Mouse (Mus musculus) lung, embryonic 15.5 days (tissue): Measurements from ENCODE around the gene Psg16. TPM values are rescaled to one million over a fixed set of nuclear protein-coding genes. Genes with fewer than 3 reads are reported as not detected.
"Not testable (repeated sequence)": the region's sequence is repeated elsewhere in the genome, so short reads cannot be mapped to it uniquely, and the experiment has no call there.

Experiments
- ATAC-seq: fragments of 200-750 bp; cut with Nextera tagmentation; 2 replicates; pipeline ENCODE4 v1.8.0; 2017; ENCODE audit warnings: moderate number of reproducible peaks, borderline replicate concordance; ENCODE audit not compliant: low FRiP score, low TSS enrichment; ENCODE audit errors: extremely low read depth
- H3K27ac ChIP-seq: fragments of 300-500 bp; sonication (generic); 2 replicates; pipeline ENCODE4 v1.5.1; 2015; ENCODE audit warnings: moderate library complexity, mild to moderate bottlenecking, inconsistent platforms
- H3K27me3 ChIP-seq: fragments of 300-500 bp; sonication (generic); 2 replicates; pipeline ENCODE4 v1.6.1; 2015; ENCODE audit warnings: inconsistent platforms
- H3K36me3 ChIP-seq: fragments of 300-500 bp; sonication (generic); 2 replicates; pipeline ENCODE4 v1.6.1; 2015; ENCODE audit warnings: inconsistent platforms
- H3K4me1 ChIP-seq: fragments of 300-500 bp; sonication (generic); 2 replicates; pipeline ENCODE4 v1.6.1; 2015; ENCODE audit warnings: inconsistent platforms
- H3K4me2 ChIP-seq: fragments of 300-500 bp; sonication (generic); 2 replicates; pipeline ENCODE4 v1.6.1; 2015; ENCODE audit warnings: inconsistent platforms, mild to moderate bottlenecking, moderate library complexity
- H3K4me3 ChIP-seq: fragments of 300-500 bp; sonication (generic); 2 replicates; pipeline ENCODE4 v1.5.1; 2015; ENCODE audit warnings: mild to moderate bottlenecking, inconsistent platforms
- H3K9ac ChIP-seq: fragments of 300-500 bp; sonication (generic); 2 replicates; pipeline ENCODE4 v1.6.1; 2015; ENCODE audit warnings: inconsistent platforms
- H3K9me3 ChIP-seq: fragments of 300-500 bp; sonication (generic); 2 replicates; pipeline ENCODE4 v1.6.1; 2016; ENCODE audit warnings: inconsistent platforms
- WGBS: fragments of 180-500 bp; shearing (Covaris S2); methylation state at CpG from one replicate; pipeline ENCODE4 v1.1.7; 2015; 5-methylcytosine and 5-hydroxymethylcytosine counted together
- polyA plus RNA-seq: library from polyadenylated mRNA; unstranded; fragments of >200 nt; fragmentation: Nextera tagmentation; extraction: Ambion mirVana; gene quantifications from 2 replicates; pipeline ENCODE4 v1.2.1, GENCODE M21; 2015

The Psg16 gene
- polyA plus RNA-seq, 1 experiment from 2014 or later, result 0.19 TPM

- peak overlapping the region; percentile 35 for H3K9ac ChIP-seq
- H3K4me1 ChIP-seq, result peaks cover 58% of the 10 kb centered on the region
- no peaks in the 10 kb centered on the region for H3K9me3 ChIP-seq
- 2% methylated on average over 16 of the region's 16 CpGs for WGBS
- H3K27ac ChIP-seq, result peak overlapping the region; percentile 100
- H3K36me3 ChIP-seq, result peaks cover 20% of the 10 kb centered on the region
- H3K27me3 ChIP-seq, result no peaks in the 10 kb centered on the region
- peak; percentile 85 for ATAC-seq
- peak overlapping the region; percentile 23 for H3K4me3 ChIP-seq
- peak overlapping the region; percentile 63 for H3K4me2 ChIP-seq
Measured at GRCm38 (mm10) chr7:17058071-17058689, 15.7 kb upstream of the Psg16 start.

DNA sequence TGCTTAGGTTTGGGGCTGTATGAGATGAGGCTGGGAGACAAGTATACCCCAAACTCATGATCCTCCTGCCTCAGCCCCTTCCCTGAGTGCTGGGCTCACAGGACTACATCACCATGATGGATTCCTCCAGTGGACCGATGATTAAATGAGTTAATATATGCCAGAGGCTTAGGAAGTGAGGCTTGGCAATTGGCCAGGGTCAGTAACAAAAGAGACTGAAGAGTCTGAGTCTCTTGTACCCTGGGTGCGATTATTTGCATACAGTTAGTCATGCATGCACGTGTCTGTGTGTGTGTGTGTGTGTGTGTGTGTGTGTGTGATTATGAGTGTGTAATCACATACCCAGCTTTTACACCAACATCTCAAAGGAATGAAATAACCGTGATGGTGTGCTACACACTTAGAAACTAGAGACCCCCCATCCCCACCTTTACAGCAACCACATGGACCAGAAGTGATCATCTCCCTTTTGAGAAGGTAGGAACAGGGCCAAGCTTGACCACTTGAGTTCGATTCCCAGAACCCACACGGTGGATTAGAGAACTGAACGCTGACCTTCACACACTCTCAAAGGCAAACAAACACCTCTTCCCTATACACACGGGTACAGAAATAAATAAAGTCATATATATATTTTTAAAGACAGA is 14.9 kb upstream of the Psg16 start:
- Histone ChIP-seq H3K27me3 (no peaks in the 10 kb centered on the region), H3K36me3 (peaks cover 13% of the 10 kb centered on the region), H3K4me3 (peak overlapping the region; percentile 76), H3K9me3 (no peaks in the 10 kb centered on the region), H3K27ac (peak overlapping the region; percentile 100), H3K4me2 (peak overlapping the region; percentile 63), H3K4me1 (peaks cover 64% of the 10 kb centered on the region), H3K9ac (peak overlapping the region; percentile 76)
- 14% methylated on average over 8 of the region's 8 CpGs for WGBS
- 0 out of 2 replicates have a peak, but pooled peaks have one; percentile 2 for ATAC-seq

DNA sequence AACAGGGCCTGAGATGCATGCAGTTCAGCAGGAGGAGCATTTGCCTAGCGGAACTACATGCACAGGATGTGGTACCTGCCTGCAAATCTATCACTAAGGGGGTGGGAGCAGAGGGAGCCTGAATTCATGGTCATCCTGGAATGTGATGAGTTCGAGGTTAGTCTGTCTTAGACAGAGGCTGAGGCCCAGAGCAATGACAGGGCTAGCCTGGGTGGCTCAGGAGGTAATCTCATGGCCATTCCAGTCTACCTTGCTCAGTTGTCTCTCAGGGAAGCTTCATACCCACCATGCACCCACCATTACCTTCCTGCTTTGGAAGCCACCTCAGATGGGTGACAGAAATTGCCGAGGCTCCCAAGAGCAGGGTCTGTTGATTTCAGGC is 14.4 kb upstream of the Psg16 start:
- Histone ChIP-seq H3K4me3 (peak overlapping the region; percentile 76), H3K9ac (0 out of 2 replicates have a peak overlapping the region, but pooled peaks have one; percentile 76), H3K27ac (peak overlapping the region; percentile 100), H3K4me1 (peaks cover 66% of the 10 kb centered on the region), H3K36me3 (peaks cover 8% of the 10 kb centered on the region), H3K4me2 (peak overlapping the region; percentile 63), H3K27me3 (no peaks in the 10 kb centered on the region), H3K9me3 (no peaks in the 10 kb centered on the region)
- WGBS, result 51% methylated on average over 3 of the region's 3 CpGs
- no peak for ATAC-seq

- Histone ChIP-seq H3K27me3 (no peaks in the 10 kb centered on the region), H3K9me3 (no peaks in the 10 kb centered on the region), H3K4me3 (peak overlapping the region; percentile 76), H3K36me3 (no peaks in the 10 kb centered on the region), H3K27ac (peak overlapping the region; percentile 100), H3K4me1 (peaks cover 68% of the 10 kb centered on the region), H3K4me2 (peak overlapping the region; percentile 63), H3K9ac (peak overlapping the region; percentile 76)
- 15% methylated on average over 9 of the region's 9 CpGs for WGBS
- ATAC-seq, result peak; percentile 43
Measured at GRCm38 (mm10) chr7:17060031-17060781, 13.6 kb upstream of the Psg16 start.

GRCm38 (mm10) chr7:17060782-17061605 is 12.8 kb upstream of the Psg16 start:
- Histone ChIP-seq H3K36me3 (no peaks in the 10 kb centered on the region), H3K4me1 (peaks cover 62% of the 10 kb centered on the region), H3K4me3 (peak overlapping the region; percentile 76), H3K27me3 (no peaks in the 10 kb centered on the region), H3K4me2 (peak overlapping the region; percentile 63), H3K27ac (peak overlapping the region; percentile 100), H3K9ac (peak overlapping the region; percentile 76), H3K9me3 (no peaks in the 10 kb centered on the region)
- WGBS, result 61% methylated on average over 21 of the region's 22 CpGs
- ATAC-seq, result no peak

DNA sequence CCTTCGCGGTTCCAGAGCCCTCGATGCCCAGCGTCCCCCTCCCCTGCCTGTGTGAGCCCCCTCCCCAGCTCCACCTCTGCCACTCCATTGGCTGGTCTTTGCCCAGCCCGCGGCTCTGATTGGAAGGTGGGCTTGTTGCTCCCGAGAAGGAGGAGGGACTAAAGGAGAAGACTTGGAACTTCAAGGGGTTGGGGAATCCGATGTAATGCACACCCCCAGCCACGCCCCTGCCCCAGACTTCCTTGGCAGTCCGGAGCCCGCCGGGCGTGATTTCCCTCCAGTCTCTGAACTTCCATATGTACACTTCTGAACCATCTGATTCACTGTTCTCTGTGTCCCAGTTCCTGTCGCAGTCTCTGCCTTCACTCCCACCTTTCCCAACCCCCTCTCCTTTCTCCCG is 11.5 kb upstream of the Psg16 start, which contains the start of gene Hif3a:
Gene Hif3a (minus strand): TSS at position 39 of the 400 bp plus-strand sequence.
- Histone ChIP-seq H3K4me1 (peaks cover 51% of the 10 kb centered on the region), H3K9me3 (no peaks in the 10 kb centered on the region), H3K9ac (peak within 1 kb of the TSS; percentile 76), H3K27ac (peak within 1 kb of the TSS; percentile 100), H3K4me3 (peak within 1 kb of the TSS; percentile 76), H3K4me2 (peak within 1 kb of the TSS; percentile 63), H3K27me3 (no peaks in the 10 kb centered on the region), H3K36me3 (no peaks in the 10 kb centered on the region)
- peak; percentile 71 for ATAC-seq
- WGBS, result 0% methylated on average over 15 of the region's 15 CpGs

DNA sequence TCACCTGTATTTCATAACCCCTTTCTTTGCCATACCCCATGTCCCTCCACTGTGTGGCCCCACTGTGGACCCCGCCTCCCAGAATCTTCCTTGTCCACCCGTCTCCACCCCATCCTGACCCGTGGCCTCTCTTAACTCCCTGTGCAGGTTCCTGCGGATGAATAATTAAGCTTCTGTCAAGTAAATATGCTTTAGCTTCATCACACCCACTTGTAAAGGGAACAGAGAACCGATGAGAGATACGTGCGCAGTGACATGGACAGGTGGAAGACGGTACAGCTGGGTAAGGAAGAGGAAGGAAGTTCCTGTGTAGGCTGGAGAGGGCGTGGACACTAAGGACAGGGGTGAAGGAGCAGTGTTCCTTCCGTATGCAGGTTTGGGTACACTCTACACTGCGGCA is 11.0 kb upstream of the Psg16 start:
- ATAC-seq, result no peak
- no peaks in the 10 kb centered on the region for H3K9me3 ChIP-seq
- no peaks in the 10 kb centered on the region for H3K27me3 ChIP-seq
- 3% methylated on average over 11 of the region's 11 CpGs for WGBS
- H3K4me1 ChIP-seq, result peaks cover 47% of the 10 kb centered on the region
- H3K4me3 ChIP-seq, result peak overlapping the region; percentile 76
- no peaks in the 10 kb centered on the region for H3K36me3 ChIP-seq
- H3K4me2 ChIP-seq, result peak overlapping the region; percentile 63
- H3K9ac ChIP-seq, result peak overlapping the region; percentile 76
- peak overlapping the region; percentile 100 for H3K27ac ChIP-seq

GRCm38 (mm10) chr7:17065620-17066019 is 8.2 kb upstream of the Psg16 start:
- Histone ChIP-seq H3K9ac (no peak overlapping the region), H3K4me2 (no peak overlapping the region), H3K27ac (no peak overlapping the region), H3K4me3 (no peak overlapping the region), H3K4me1 (peaks cover 25% of the 10 kb centered on the region), H3K9me3 (no peaks in the 10 kb centered on the region), H3K36me3 (no peaks in the 10 kb centered on the region), H3K27me3 (no peaks in the 10 kb centered on the region)
- ATAC-seq, result no peak
- 59% methylated on average over 9 of the region's 9 CpGs for WGBS

- Histone ChIP-seq H3K27me3 (no peaks in the 10 kb centered on the region), H3K4me2 (no peak overlapping the region), H3K9ac (no peak overlapping the region), H3K9me3 (no peaks in the 10 kb centered on the region), H3K27ac (no peak overlapping the region), H3K4me1 (peaks cover 18% of the 10 kb centered on the region), H3K36me3 (no peaks in the 10 kb centered on the region), H3K4me3 (no peak overlapping the region)
- no peak for ATAC-seq
- WGBS, result 0% methylated on average over 2 of the region's 2 CpGs
Measured at GRCm38 (mm10) chr7:17066412-17066811, 7.4 kb upstream of the Psg16 start.

DNA sequence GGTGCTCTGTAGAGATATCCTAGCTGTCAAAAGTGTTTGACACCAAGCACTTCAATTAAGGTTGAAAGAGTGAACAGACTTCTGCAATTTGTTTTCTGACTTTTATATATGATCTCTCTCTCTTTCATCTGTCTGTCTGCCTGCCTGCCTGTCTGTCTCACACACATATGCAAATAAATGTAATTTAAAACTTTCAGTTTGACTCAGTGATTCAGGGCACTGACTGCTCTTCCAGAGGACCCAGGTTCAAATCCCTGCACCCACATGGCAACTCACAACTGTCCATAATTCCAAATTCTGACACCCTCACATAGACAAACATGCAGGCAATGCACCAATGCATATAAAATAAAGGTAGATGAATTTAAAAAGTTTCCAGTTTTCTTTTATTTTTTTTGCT is 6.8 kb upstream of the Psg16 start:
- H3K27me3 ChIP-seq, result no peaks in the 10 kb centered on the region
- H3K9me3 ChIP-seq, result no peaks in the 10 kb centered on the region
- peaks cover 18% of the 10 kb centered on the region for H3K4me1 ChIP-seq
- ATAC-seq, result no peak
- no peak overlapping the region for H3K9ac ChIP-seq
- H3K4me2 ChIP-seq, result no peak overlapping the region
- no peaks in the 10 kb centered on the region for H3K36me3 ChIP-seq
- no peak overlapping the region for H3K4me3 ChIP-seq
- no peak overlapping the region for H3K27ac ChIP-seq

GRCm38 (mm10) chr7:17067651-17068050 is 6.2 kb upstream of the Psg16 start:
- H3K27me3 ChIP-seq, H3K36me3 ChIP-seq, H3K9ac ChIP-seq, H3K9me3 ChIP-seq, H3K4me3 ChIP-seq, H3K27ac ChIP-seq, ATAC-seq, H3K4me2 ChIP-seq: not testable (repeated sequence)
- WGBS, result 61% methylated on average over 5 of the region's 5 CpGs
- H3K4me1 ChIP-seq, result peaks cover 16% of the 10 kb centered on the region
